Comparison of ENCODE assay signal across 12 mouse cellular contexts in the genomic region with DNA sequence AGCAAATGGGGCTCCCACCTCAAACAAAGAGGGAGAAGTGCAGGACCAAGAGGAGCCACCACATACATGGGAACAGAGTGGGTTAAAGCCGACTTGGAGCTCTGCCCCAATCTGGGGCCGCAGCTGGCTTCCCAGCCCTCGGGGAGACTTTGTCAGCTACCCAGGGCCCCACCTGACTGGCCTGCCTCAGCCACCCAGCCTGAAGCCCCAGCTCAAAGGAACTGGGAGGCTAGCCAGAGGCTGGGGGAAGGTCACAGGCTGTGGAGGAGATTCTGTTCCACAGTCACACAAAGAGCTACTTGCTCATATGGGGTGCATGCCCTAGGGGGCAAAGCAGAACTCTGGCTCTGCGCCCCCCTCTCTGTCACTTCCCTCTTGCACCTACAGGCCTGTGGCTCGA. TPM values are rescaled to one million over a fixed set of nuclear protein-coding genes. Genes with fewer than 3 reads are reported as not detected.
A peak's percentile ranks its signal among the peaks of the same experiment; 100 is the strongest.
DNase-seq lines count a peak whose midpoint lies in the region; ATAC-seq lines count a peak whose summit lies in the region.
"Had no signal": no experiment of that assay in that cellular context is flagged by ENCODE, and none has a peak within 500 bp of the region (broad histone marks: within the 10 kb centered on the region; RNA-seq: fewer than 3 reads in every experiment).

No protein-coding gene starts in this region.

- 0 out of 2 replicates have a peak overlapping the region, but pooled peaks have one; percentile 30 for H3K27ac ChIP-seq in embryonic facial prominence, embryonic 12.5 days
- H3K27ac ChIP-seq in midbrain, embryonic 13.5 days: peak overlapping the region; percentile 15; the same call in 1 of the 2 replicates
- H3K27ac ChIP-seq: heart, embryonic 10.5 days; liver, embryonic 15.5 days had no signal

- no peak overlapping the region for H3K9ac ChIP-seq in embryonic facial prominence, embryonic 12.5 days
- H3K9ac ChIP-seq in midbrain, embryonic 13.5 days (replicated peaks): 0 out of 2 replicates have a peak overlapping the region, but pooled peaks have one; percentile 10
- H3K9ac ChIP-seq: liver, embryonic 15.5 days had no signal

- intact Hi-C loops in left cerebral cortex, postnatal 10 days (cut with DNase I): no loop called here
- intact Hi-C loops in gastrocnemius, postnatal 14 days (cut with DNase I; ENCODE audit: low total_unique reads): no loop called here

- H3K9me3 ChIP-seq in embryonic facial prominence, embryonic 12.5 days: no peaks in the 10 kb centered on the region
- no peaks in the 10 kb centered on the region for H3K9me3 ChIP-seq in midbrain, embryonic 13.5 days
- H3K9me3 ChIP-seq: heart, embryonic 10.5 days; liver, embryonic 15.5 days had no signal

- 42% methylated on average over 5 of the region's 5 CpGs for WGBS in embryonic facial prominence, embryonic 12.5 days
- 52% methylated on average over 5 of the region's 5 CpGs for WGBS in midbrain, embryonic 13.5 days

- ATAC-seq in embryonic facial prominence, embryonic 12.5 days (ENCODE audit: insufficient number of reproducible peaks, insufficient read depth, low FRiP score, low TSS enrichment): no peak
- no peak for ATAC-seq in midbrain, embryonic 13.5 days
- ATAC-seq in CD4-positive, CD25-positive, alpha-beta regulatory T cell, adult 4 months: no peak

- peak; percentile 34 to 59 for DNase-seq in left cerebral cortex, postnatal 10 days (ENCODE audit: extremely low spot score in 1 of 2, low spot score in 2 of 2)
- DNase-seq in left cerebral cortex, adult 18-20 months (ENCODE audit: low spot score in 2 of 2): no peak
- DNase-seq in gastrocnemius, postnatal 14 days: peak; percentile 61
- DNase-seq in liver: no peak
- DNase-seq in lung, postnatal 4 days: no peak
- DNase-seq: kidney, postnatal 10 days had no signal

- no peak overlapping the region for H3K4me3 ChIP-seq in embryonic facial prominence, embryonic 12.5 days
- no peak overlapping the region for H3K4me3 ChIP-seq in midbrain, embryonic 13.5 days (replicated peaks)
- H3K4me3 ChIP-seq: heart, embryonic 10.5 days; liver, embryonic 15.5 days had no signal

- H3K27me3 ChIP-seq in embryonic facial prominence, embryonic 12.5 days: no peaks in the 10 kb centered on the region
- no peaks in the 10 kb centered on the region for H3K27me3 ChIP-seq in midbrain, embryonic 13.5 days
- H3K27me3 ChIP-seq: liver, embryonic 15.5 days had no signal

- H3K4me1 ChIP-seq in embryonic facial prominence, embryonic 12.5 days: peaks cover 54% of the 10 kb centered on the region
- H3K4me1 ChIP-seq in midbrain, embryonic 13.5 days (replicated peaks): peaks cover 46% of the 10 kb centered on the region
- H3K4me1 ChIP-seq: liver, embryonic 15.5 days had no signal

- H3K36me3 ChIP-seq in embryonic facial prominence, embryonic 12.5 days: no peaks in the 10 kb centered on the region
- no peaks in the 10 kb centered on the region for H3K36me3 ChIP-seq in midbrain, embryonic 13.5 days
- H3K36me3 ChIP-seq: heart, embryonic 10.5 days; liver, embryonic 15.5 days had no signal

- H3K4me2 ChIP-seq in embryonic facial prominence, embryonic 12.5 days (replicated peaks): no peak overlapping the region
- no peak overlapping the region for H3K4me2 ChIP-seq in midbrain, embryonic 13.5 days (replicated peaks)
- H3K4me2 ChIP-seq: liver, embryonic 15.5 days had no signal

RNA-seq across cellular contexts. Expression of a gene that starts 41.4 kb away (rescaled TPM):
- 10 to 100 TPM; 18.2 to 26.0 TPM for total RNA-seq in left cerebral cortex, postnatal 10 days (2021)
- total RNA-seq in left cerebral cortex, adult 18-20 months (2021): 10 to 100 TPM; 22.2 to 28.8 TPM
- polyA plus RNA-seq in embryonic facial prominence, embryonic 12.5 days (2016; fragmentation: Nextera tagmentation; extraction: Ambion mirVana): 33.5 and 36.5 TPM in 2 replicates
- total RNA-seq in gastrocnemius, postnatal 14 days (2021): 10 to 100 TPM; 15.7 to 15.9 TPM
- 36.6 and 41.7 TPM in 2 replicates for polyA plus RNA-seq in midbrain, embryonic 13.5 days (2015; fragmentation: Nextera tagmentation; extraction: Ambion mirVana)
- not detected for polyA plus RNA-seq in CD4-positive, CD25-positive, alpha-beta regulatory T cell, adult 4 months (2017; shearing (Covaris generic))
- total RNA-seq: MEL had no signal

Comparison
In these comparisons a context has a peak if more than half of its experiments do, and no peak if none do; other contexts are left out.
1. DNase-seq: peak in left cerebral cortex, postnatal 10 days (2 of 2) and gastrocnemius, postnatal 14 days (single experiment); none in left cerebral cortex, adult 18-20 months (0 of 2), liver (single experiment) and lung, postnatal 4 days (0 of 2).